ENCODE assay signal across 8 mouse cellular contexts in genomic region chr7:27860396-27861235, GRCm38 (mm10). TPM values are rescaled to one million over a fixed set of nuclear protein-coding genes. Genes with fewer than 3 reads are reported as not detected.
DNase-seq lines count a peak whose midpoint lies in the region; ATAC-seq lines count a peak whose summit lies in the region.

No protein-coding gene starts in this region.

- H3K9me3 ChIP-seq in embryonic facial prominence, embryonic 10.5 days = no peaks in the 10 kb centered on the region
- H3K9me3 ChIP-seq in intestine, embryonic 16.5 days (ENCODE audit: control insufficient read depth, low read length) = no peaks in the 10 kb centered on the region

- peak overlapping the region; percentile 71 for H3K4me2 ChIP-seq in intestine, embryonic 16.5 days (ENCODE audit: low read depth, low read length)

- ATAC-seq in activated CD4-positive, CD25-positive, alpha-beta regulatory T cell, adult 4 months = peak; percentile 96
- ATAC-seq in intestine, embryonic 16.5 days = peak; percentile 98

- peak overlapping the region; percentile 72 for H3K4me3 ChIP-seq in embryonic facial prominence, embryonic 10.5 days
- H3K4me3 ChIP-seq in intestine, embryonic 16.5 days (ENCODE audit: low read length) = peak overlapping the region; percentile 72

- H3K27me3 ChIP-seq in embryonic facial prominence, embryonic 10.5 days (replicated peaks; ENCODE audit: low read depth, poor library complexity, severe bottlenecking) = no peaks in the 10 kb centered on the region
- no peaks in the 10 kb centered on the region for H3K27me3 ChIP-seq in intestine, embryonic 16.5 days (replicated peaks; ENCODE audit: control insufficient read depth, insufficient read depth, low read length)

- DNase-seq in embryonic facial prominence, embryonic 10.5 days (ENCODE audit: low spot score) = peak; percentile 77
- DNase-seq in gastrocnemius, postnatal 4 days (ENCODE audit: low spot score in 2 of 2) = peak; percentile 36 to 68
- DNase-seq in left cerebral cortex, postnatal 25 days (ENCODE audit: low spot score in 2 of 2) = peak; percentile 56 to 62
- DNase-seq in mesoderm, embryonic 11.5 days (ENCODE audit: low read depth, low spot score) = peak; percentile 66
- peak; percentile 43 for DNase-seq in right cerebral cortex, postnatal 25 days
- DNase-seq in urinary bladder, postnatal 36 days (ENCODE audit: low spot score in 2 of 2) = peak; percentile 74 to 87

- intact Hi-C loops in left cerebral cortex, postnatal 25 days (cut with DNase I) = no loop called here

- H3K4me1 ChIP-seq in embryonic facial prominence, embryonic 10.5 days = peaks cover 15% of the 10 kb centered on the region
- H3K4me1 ChIP-seq in intestine, embryonic 16.5 days (ENCODE audit: control insufficient read depth, insufficient read depth, low read length) = no peaks in the 10 kb centered on the region

- peak overlapping the region; percentile 86 for H3K27ac ChIP-seq in embryonic facial prominence, embryonic 10.5 days (replicated peaks)
- H3K27ac ChIP-seq in intestine, embryonic 16.5 days (ENCODE audit: low read length) = peak overlapping the region; percentile 92

- 2% methylated on average over 22 of the region's 22 CpGs for WGBS in embryonic facial prominence, embryonic 10.5 days
- WGBS in intestine, embryonic 16.5 days = under 1% methylated on average over 22 of the region's 22 CpGs

- H3K36me3 ChIP-seq in embryonic facial prominence, embryonic 10.5 days (replicated peaks) = peaks cover 38% of the 10 kb centered on the region
- no peaks in the 10 kb centered on the region for H3K36me3 ChIP-seq in intestine, embryonic 16.5 days (ENCODE audit: control insufficient read depth, insufficient read depth, low read length)

- H3K9ac ChIP-seq in intestine, embryonic 16.5 days (ENCODE audit: low read depth, low read length) = peak overlapping the region; percentile 79

RNA-seq across cellular contexts. Expression of gene Zfp607a, which starts 3.3 kb away (rescaled TPM):
- 1 to 10 TPM; 7.0 to 9.5 TPM for polyA plus RNA-seq in activated CD4-positive, CD25-positive, alpha-beta regulatory T cell, adult 4 months (2017; shearing (Covaris generic))
- 3.6 and 3.9 TPM in 2 replicates for polyA plus RNA-seq in embryonic facial prominence, embryonic 10.5 days (2016; fragmentation: Nextera tagmentation; extraction: Ambion mirVana)
- 1 to 10 TPM; 3.5 to 4.3 TPM for total RNA-seq in gastrocnemius, postnatal 4 days (2021)
- polyA plus RNA-seq in intestine, embryonic 16.5 days (2015; fragmentation: Nextera tagmentation; extraction: Ambion mirVana) = 3.2 and 3.4 TPM in 2 replicates
- 1 to 10 TPM; 1.7 to 2.0 TPM for total RNA-seq in left cerebral cortex, postnatal 25 days (2021)

RNA-seq across cellular contexts. Expression of gene Zfp59, which starts 22.2 kb away (rescaled TPM):
- 1 to 10 TPM; 5.2 to 5.6 TPM for polyA plus RNA-seq in activated CD4-positive, CD25-positive, alpha-beta regulatory T cell, adult 4 months (2017; shearing (Covaris generic))
- 10.1 and 10.2 TPM in 2 replicates for polyA plus RNA-seq in embryonic facial prominence, embryonic 10.5 days (2016; fragmentation: Nextera tagmentation; extraction: Ambion mirVana)
- 1 to 10 TPM; 2.8 to 3.0 TPM for total RNA-seq in gastrocnemius, postnatal 4 days (2021)
- polyA plus RNA-seq in intestine, embryonic 16.5 days (2015; fragmentation: Nextera tagmentation; extraction: Ambion mirVana) = 6.0 and 6.2 TPM in 2 replicates
- total RNA-seq in left cerebral cortex, postnatal 25 days (2021) = 1 to 10 TPM; 4.2 to 4.6 TPM

RNA-seq across cellular contexts. Expression of gene Zfp626, which starts 53.6 kb away (rescaled TPM):
- 1 to 10 TPM; 5.5 to 7.3 TPM for polyA plus RNA-seq in activated CD4-positive, CD25-positive, alpha-beta regulatory T cell, adult 4 months (2017; shearing (Covaris generic))
- 1.9 and 2.4 TPM in 2 replicates for polyA plus RNA-seq in embryonic facial prominence, embryonic 10.5 days (2016; fragmentation: Nextera tagmentation; extraction: Ambion mirVana)
- total RNA-seq in gastrocnemius, postnatal 4 days (2021) = 1 to 10 TPM; 4.6 to 6.2 TPM
- 1.3 TPM in 2 replicates for polyA plus RNA-seq in intestine, embryonic 16.5 days (2015; fragmentation: Nextera tagmentation; extraction: Ambion mirVana)
- 1 to 10 TPM; 7.2 to 8.2 TPM for total RNA-seq in left cerebral cortex, postnatal 25 days (2021)

Comparison
In these comparisons a context has a peak if more than half of its experiments do, and no peak if none do; other contexts are left out.
1. Peak in every context shown above with its lines: DNase-seq, ATAC-seq, H3K4me3 ChIP-seq and H3K27ac ChIP-seq.